Mouse (Mus musculus): ENCODE data around the gene Gm8439.

GRCm38 (mm10) chr4:120568005-120568404 is 20.5 kb upstream of the Gm8439 start:
- TF ChIP-seq CTCF (IDR thresholded peaks at IDR 0.05; ENCODE audit: low read depth, low read length) (no peak), EP300 (IDR thresholded peaks at IDR 0.05; ENCODE audit: insufficient read depth, low read depth, low read length) (no peak), POLR2A (IDR thresholded peaks at IDR 0.05; ENCODE audit: insufficient read depth, low read length) (no peak)
